Mouse (Mus musculus) cortical plate, adult 2 months (tissue): ENCODE results near the gene Olfr521. TPM values are rescaled to one million over a fixed set of nuclear protein-coding genes. Genes with fewer than 3 reads are reported as not detected.
A peak's percentile ranks its signal among the peaks of the same experiment; 100 is the strongest.
"Not testable (repeated sequence)": the region's sequence is repeated elsewhere in the genome, so short reads cannot be mapped to it uniquely, and the experiment has no call there.

ENCODE experiments used
- H3K27ac ChIP-seq: fragments of 200-500 bp; 2 replicates; pipeline ENCODE4 v1.5.1; 2012; ENCODE audit warnings: low read length, control low read depth, inconsistent platforms; ENCODE audit not compliant: insufficient read depth
- H3K4me1 ChIP-seq: fragments of 200-500 bp; 2 replicates; pipeline ENCODE4 v1.6.1; 2011; ENCODE audit warnings: low read length; ENCODE audit not compliant: control insufficient read depth, insufficient read depth
- H3K4me3 ChIP-seq: fragments of 200-500 bp; 2 replicates; pipeline ENCODE4 v1.5.1; 2011; ENCODE audit warnings: mild to moderate bottlenecking, low read length, control low read depth; ENCODE audit not compliant: insufficient read depth
- CTCF ChIP-seq: fragments of 200-500 bp; IDR thresholded peaks from 2 replicates; pipeline ENCODE4 v1.5.1; 2011; ENCODE audit warnings: mild to moderate bottlenecking, control low read depth, low read length; ENCODE audit not compliant: insufficient read depth; ENCODE audit errors: extremely low read depth
- POLR2A ChIP-seq: fragments of 200-500 bp; IDR thresholded peaks from 2 replicates; pipeline ENCODE4 v1.6.1; 2011; ENCODE audit warnings: mild to moderate bottlenecking, low read length, control low read depth; ENCODE audit not compliant: insufficient read depth; ENCODE audit errors: extremely low read depth
- polyA plus RNA-seq: library from polyadenylated mRNA; depleted of rRNA; stranded (reverse); fragments of >200 nt; gene quantifications from 2 replicates; pipeline ENCODE4 v1.2.3, GENCODE M21; 2012; rRNA removed

The Olfr521 gene
- polyA plus RNA-seq, 1 experiment = not detected

- Histone ChIP-seq H3K4me3 (no peak overlapping the region), H3K4me1 (no peaks in the 10 kb centered on the region), H3K27ac (no peak overlapping the region)
- no peak for TF ChIP-seq CTCF
- no peak for TF ChIP-seq POLR2A
These were observed 42.0 kb downstream of the Olfr521 start for GRCm38 (mm10) chr7:99805340-99805739.

- H3K4me1 ChIP-seq, H3K4me3 ChIP-seq, H3K27ac ChIP-seq: not testable (repeated sequence)
These were observed 43.7 kb downstream of the Olfr521 start for GRCm38 (mm10) chr7:99807043-99807442.

GRCm38 (mm10) chr7:99810814-99811213 lies 47.5 kb downstream of the Olfr521 start:
- H3K27ac ChIP-seq = no peak overlapping the region
- TF ChIP-seq POLR2A (no peak), CTCF (no peak)
- no peaks in the 10 kb centered on the region for H3K4me1 ChIP-seq
- no peak overlapping the region for H3K4me3 ChIP-seq

GRCm38 (mm10) chr7:99811661-99812060 lies 48.4 kb downstream of the Olfr521 start:
- no peaks in the 10 kb centered on the region for H3K4me1 ChIP-seq
- H3K27ac ChIP-seq = no peak overlapping the region
- H3K4me3 ChIP-seq = no peak overlapping the region
- no peak for TF ChIP-seq CTCF
- TF ChIP-seq POLR2A = no peak

GRCm38 (mm10) chr7:99813394-99813793 lies 50.1 kb downstream of the Olfr521 start:
- H3K4me3 ChIP-seq = no peak overlapping the region
- no peak overlapping the region for H3K27ac ChIP-seq
- H3K4me1 ChIP-seq = no peaks in the 10 kb centered on the region
- TF ChIP-seq CTCF (peak; percentile 53), POLR2A (no peak)

- H3K4me3 ChIP-seq, H3K27ac ChIP-seq, H3K4me1 ChIP-seq: not testable (repeated sequence)
These were observed 54.9 kb downstream of the Olfr521 start for GRCm38 (mm10) chr7:99818181-99818725.

Other genes starting within 250 kb of the Olfr521 start
- 130 and 141 TPM in 2 replicates for gene Arrb1, start 228.0 kb upstream of the Olfr521 start, polyA plus RNA-seq
- gene Tpbgl, start 136.4 kb upstream of the Olfr521 start, polyA plus RNA-seq = 2.3 and 2.8 TPM in 2 replicates
- 17.4 and 18.0 TPM in 2 replicates for gene Slco2b1, start 52.2 kb upstream of the Olfr521 start, polyA plus RNA-seq
- gene Olfr520, start 33.2 kb upstream of the Olfr521 start, polyA plus RNA-seq = 0.19 TPM in 1 of 2 replicates, not detected in the other
- 1.9 and 2.0 TPM in 2 replicates for gene Neu3, start 64.9 kb downstream of the Olfr521 start, polyA plus RNA-seq
- gene Xrra1, start 95.6 kb downstream of the Olfr521 start, polyA plus RNA-seq = 0.96 and 1.3 TPM in 2 replicates
- 65.2 and 68.3 TPM in 2 replicates for gene Spcs2, start 100.0 kb downstream of the Olfr521 start, polyA plus RNA-seq
- gene Rnf169, start 216.9 kb downstream of the Olfr521 start, polyA plus RNA-seq = 23.7 TPM in 2 replicates
- 0.61 and 0.68 TPM in 2 replicates for gene Chrdl2, start 242.7 kb downstream of the Olfr521 start, polyA plus RNA-seq